Mouse (Mus musculus) heart, embryonic 12.5 days (tissue): ENCODE data around the gene Lpar1. TPM values are rescaled to one million over a fixed set of nuclear protein-coding genes. Genes with fewer than 3 reads are reported as not detected.
A peak's percentile ranks its signal among the peaks of the same experiment; 100 is the strongest.

Experiments used
- ATAC-seq: fragments of 200-750 bp; cut with Nextera tagmentation; 2 replicates; pipeline ENCODE4 v1.8.0; 2017; ENCODE audit warnings: moderate TSS enrichment, moderate library complexity; ENCODE audit not compliant: insufficient number of reproducible peaks, low FRiP score
- H3K27ac ChIP-seq: fragments of 300-500 bp; sonication (generic); 2 replicates; pipeline ENCODE4 v1.5.1; 2016; ENCODE audit warnings: mild to moderate bottlenecking, moderate library complexity; ENCODE audit not compliant: poor library complexity, severe bottlenecking
- H3K27me3 ChIP-seq: fragments of 300-500 bp; sonication (generic); replicated peaks from 2 replicates; pipeline ENCODE4 v1.6.1; 2016; ENCODE audit warnings: mild to moderate bottlenecking, moderate library complexity
- H3K36me3 ChIP-seq: fragments of 300-500 bp; sonication (generic); 2 replicates; pipeline ENCODE4 v1.6.1; 2016; ENCODE audit warnings: mild to moderate bottlenecking, moderate library complexity
- H3K4me1 ChIP-seq: fragments of 300-500 bp; sonication (generic); replicated peaks from 2 replicates; pipeline ENCODE4 v1.6.1; 2016; ENCODE audit warnings: mild to moderate bottlenecking
- H3K4me2 ChIP-seq: fragments of 300-500 bp; sonication (generic); 2 replicates; pipeline ENCODE4 v1.6.1; 2016; ENCODE audit warnings: mild to moderate bottlenecking, moderate library complexity
- H3K4me3 ChIP-seq: fragments of 300-500 bp; sonication (generic); 2 replicates; pipeline ENCODE4 v1.5.1; 2016; ENCODE audit warnings: mild to moderate bottlenecking
- H3K9ac ChIP-seq: fragments of 300-500 bp; sonication (generic); 2 replicates; pipeline ENCODE4 v1.6.1; 2016; ENCODE audit warnings: mild to moderate bottlenecking, moderate library complexity
- H3K9me3 ChIP-seq: fragments of 300-500 bp; sonication (generic); replicated peaks from 2 replicates; pipeline ENCODE4 v1.6.1; 2016; ENCODE audit warnings: mild to moderate bottlenecking, moderate library complexity
- WGBS: fragments of 180-500 bp; shearing (Covaris S2); methylation state at CpG from one replicate; pipeline ENCODE4 v1.1.7; 2016; 5-methylcytosine and 5-hydroxymethylcytosine counted together
- polyA plus RNA-seq: library from polyadenylated mRNA; unstranded; fragments of >200 nt; fragmentation: Nextera tagmentation; extraction: Ambion mirVana; gene quantifications from 2 replicates; pipeline ENCODE4 v1.2.1, GENCODE M21; 2016

Gene Lpar1
- polyA plus RNA-seq, 1 experiment from 2014 or later, result 14.8 TPM

GRCm38 (mm10) chr4:58530706-58531105 lies 23.0 kb downstream of the Lpar1 start:
- ATAC-seq, result no peak
- no peaks in the 10 kb centered on the region for H3K9me3 ChIP-seq
- H3K27me3 ChIP-seq, result no peaks in the 10 kb centered on the region
- H3K4me3 ChIP-seq, result no peak overlapping the region
- no peaks in the 10 kb centered on the region for H3K36me3 ChIP-seq
- H3K4me2 ChIP-seq, result no peak overlapping the region
- H3K4me1 ChIP-seq, result peaks cover 16% of the 10 kb centered on the region
- no peak overlapping the region for H3K9ac ChIP-seq
- no peak overlapping the region for H3K27ac ChIP-seq
- 86% methylated on average over 5 of the region's 5 CpGs for WGBS

GRCm38 (mm10) chr4:58530279-58530678 lies 23.4 kb downstream of the Lpar1 start:
- Histone ChIP-seq H3K4me1 (peaks cover 15% of the 10 kb centered on the region), H3K4me3 (no peak overlapping the region), H3K4me2 (no peak overlapping the region), H3K36me3 (no peaks in the 10 kb centered on the region), H3K9me3 (no peaks in the 10 kb centered on the region), H3K27ac (no peak overlapping the region), H3K9ac (no peak overlapping the region), H3K27me3 (no peaks in the 10 kb centered on the region)
- ATAC-seq, result no peak
- 43% methylated on average over 3 of the region's 3 CpGs for WGBS

- 87% methylated on average over 3 of the region's 3 CpGs for WGBS
Observed at GRCm38 (mm10) chr4:58527852-58528251, 25.8 kb downstream of the Lpar1 start.

GRCm38 (mm10) chr4:58521137-58521536 lies 32.6 kb downstream of the Lpar1 start:
- WGBS, result 69% methylated on average over 8 of the region's 8 CpGs
- ATAC-seq, result no peak
- no peak overlapping the region for H3K4me2 ChIP-seq
- peaks cover 26% of the 10 kb centered on the region for H3K4me1 ChIP-seq
- H3K27ac ChIP-seq, result no peak overlapping the region
- no peaks in the 10 kb centered on the region for H3K27me3 ChIP-seq
- no peak overlapping the region for H3K4me3 ChIP-seq
- no peaks in the 10 kb centered on the region for H3K9me3 ChIP-seq
- no peak overlapping the region for H3K9ac ChIP-seq
- no peaks in the 10 kb centered on the region for H3K36me3 ChIP-seq

More at GRCm38 (mm10) chr4:58527852-58528251, 25.8 kb downstream of the Lpar1 start:
- Histone ChIP-seq H3K36me3 (no peaks in the 10 kb centered on the region), H3K9ac (no peak overlapping the region), H3K9me3 (no peaks in the 10 kb centered on the region), H3K27ac (no peak overlapping the region), H3K27me3 (no peaks in the 10 kb centered on the region), H3K4me3 (no peak overlapping the region), H3K4me2 (no peak overlapping the region), H3K4me1 (peaks cover 1% of the 10 kb centered on the region; the same call in 1 of the 2 replicates)
- ATAC-seq, result no peak

GRCm38 (mm10) chr4:58520531-58520930 lies 33.2 kb downstream of the Lpar1 start:
- no peak overlapping the region for H3K9ac ChIP-seq
- WGBS, result 74% methylated on average over 5 of the region's 5 CpGs
- H3K36me3 ChIP-seq, result no peaks in the 10 kb centered on the region
- no peak overlapping the region for H3K27ac ChIP-seq
- H3K4me2 ChIP-seq, result no peak overlapping the region
- H3K9me3 ChIP-seq, result no peaks in the 10 kb centered on the region
- H3K4me3 ChIP-seq, result no peak overlapping the region
- ATAC-seq, result no peak
- no peaks in the 10 kb centered on the region for H3K27me3 ChIP-seq
- H3K4me1 ChIP-seq, result peaks cover 26% of the 10 kb centered on the region

- H3K9me3 ChIP-seq, result no peaks in the 10 kb centered on the region
- no peaks in the 10 kb centered on the region for H3K36me3 ChIP-seq
- H3K4me3 ChIP-seq, result no peak overlapping the region
- H3K9ac ChIP-seq, result no peak overlapping the region
- no peak overlapping the region for H3K27ac ChIP-seq
- WGBS, result 87% methylated on average over 4 of the region's 4 CpGs
- ATAC-seq, result no peak
- H3K27me3 ChIP-seq, result no peaks in the 10 kb centered on the region
- peaks cover 26% of the 10 kb centered on the region for H3K4me1 ChIP-seq
- no peak overlapping the region for H3K4me2 ChIP-seq
Observed at GRCm38 (mm10) chr4:58519891-58520290, 33.8 kb downstream of the Lpar1 start.

- peaks cover 26% of the 10 kb centered on the region for H3K4me1 ChIP-seq
Observed at GRCm38 (mm10) chr4:58518215-58518988, 35.3 kb downstream of the Lpar1 start.

GRCm38 (mm10) chr4:58516810-58517209 lies 36.9 kb downstream of the Lpar1 start:
- Histone ChIP-seq H3K27ac (no peak overlapping the region), H3K27me3 (no peaks in the 10 kb centered on the region), H3K9me3 (no peaks in the 10 kb centered on the region), H3K9ac (no peak overlapping the region), H3K4me1 (peaks cover 20% of the 10 kb centered on the region), H3K36me3 (no peaks in the 10 kb centered on the region), H3K4me3 (no peak overlapping the region), H3K4me2 (no peak overlapping the region)
- no peak for ATAC-seq
- 74% methylated on average over 3 of the region's 3 CpGs for WGBS

More at GRCm38 (mm10) chr4:58518215-58518988, 35.3 kb downstream of the Lpar1 start:
- 0 out of 2 replicates have a peak, but pooled peaks have one; percentile 25 for ATAC-seq
- Histone ChIP-seq H3K4me2 (no peak overlapping the region), H3K9me3 (no peaks in the 10 kb centered on the region), H3K9ac (no peak overlapping the region), H3K36me3 (no peaks in the 10 kb centered on the region), H3K27me3 (no peaks in the 10 kb centered on the region), H3K27ac (no peak overlapping the region), H3K4me3 (no peak overlapping the region)
- WGBS, result 34% methylated on average over 9 of the region's 9 CpGs

GRCm38 (mm10) chr4:58516221-58516620 lies 37.5 kb downstream of the Lpar1 start:
- Histone ChIP-seq H3K27ac (no peak overlapping the region), H3K4me2 (no peak overlapping the region), H3K27me3 (no peaks in the 10 kb centered on the region), H3K9ac (no peak overlapping the region), H3K4me3 (no peak overlapping the region), H3K9me3 (no peaks in the 10 kb centered on the region), H3K36me3 (no peaks in the 10 kb centered on the region), H3K4me1 (peaks cover 18% of the 10 kb centered on the region)
- no peak for ATAC-seq
- WGBS, result 72% methylated on average over 5 of the region's 5 CpGs

GRCm38 (mm10) chr4:58511554-58511953 lies 42.1 kb downstream of the Lpar1 start:
- no peak for ATAC-seq
- 63% methylated on average over 3 of the region's 3 CpGs for WGBS
- Histone ChIP-seq H3K9ac (no peak overlapping the region), H3K4me1 (peaks cover 7% of the 10 kb centered on the region), H3K27ac (no peak overlapping the region), H3K27me3 (no peaks in the 10 kb centered on the region), H3K9me3 (no peaks in the 10 kb centered on the region), H3K4me3 (no peak overlapping the region), H3K36me3 (no peaks in the 10 kb centered on the region), H3K4me2 (no peak overlapping the region)

GRCm38 (mm10) chr4:58508833-58509232 lies 44.9 kb downstream of the Lpar1 start:
- no peak overlapping the region for H3K4me2 ChIP-seq
- H3K4me3 ChIP-seq, result no peak overlapping the region
- H3K9ac ChIP-seq, result no peak overlapping the region
- H3K9me3 ChIP-seq, result no peaks in the 10 kb centered on the region
- 0 out of 2 replicates have a peak, but pooled peaks cover 1% of the 10 kb centered on the region for H3K36me3 ChIP-seq
- H3K27ac ChIP-seq, result 0 out of 2 replicates have a peak overlapping the region, but pooled peaks have one; percentile 3
- H3K4me1 ChIP-seq, result peaks cover 7% of the 10 kb centered on the region
- no peak for ATAC-seq
- 42% methylated on average over 7 of the region's 7 CpGs for WGBS
- no peaks in the 10 kb centered on the region for H3K27me3 ChIP-seq
